Mouse (Mus musculus): Measurements from ENCODE around the gene Prr27.

GRCm38 (mm10) chr5:87809253-87809652, 16.2 kb upstream of the Prr27 start:
- no peak for TF ChIP-seq POLR2A (IDR thresholded peaks at IDR 0.05; ENCODE audit: low read depth, low read length)
- no peak for TF ChIP-seq CTCF (IDR thresholded peaks at IDR 0.05; ENCODE audit: borderline replicate concordance, insufficient read depth, low read length)
